Mouse (Mus musculus) liver, embryonic 14.5 days (tissue): ENCODE measurements around the gene Mapk10.

ENCODE experiments used
- CTCF ChIP-seq: IDR thresholded peaks from 2 replicates; pipeline ENCODE4 v1.5.1; 2016; ENCODE audit warnings: antibody characterized with exemption, low read depth, control low read depth
- EP300 ChIP-seq: IDR thresholded peaks from 2 replicates; pipeline ENCODE4 v1.6.1; 2016; ENCODE audit warnings: antibody characterized with exemption, low read depth

DNA sequence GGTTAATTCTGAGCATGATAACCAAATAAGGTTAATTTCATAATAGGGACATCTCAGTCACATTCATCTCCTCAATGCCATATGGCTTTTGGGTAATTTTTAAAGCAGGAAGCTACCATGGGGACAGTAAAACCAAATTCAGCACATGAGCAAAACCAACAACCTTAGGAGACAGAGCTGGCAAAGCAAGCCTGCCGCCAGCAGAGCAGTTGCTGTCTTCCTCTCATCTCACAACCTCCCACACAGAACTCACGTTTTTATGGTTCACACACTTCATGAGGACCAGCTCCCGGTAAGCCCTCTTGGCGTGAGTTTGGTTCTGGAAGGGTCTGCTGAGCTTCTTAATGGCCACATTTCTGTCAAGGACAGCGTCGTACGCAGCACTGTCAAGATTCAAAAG, 214.8 kb downstream of the Mapk10 start:
- TF ChIP-seq CTCF (no peak), EP300 (no peak)
